Mouse (Mus musculus): ENCODE results near the gene Neurod1. TPM values are rescaled to one million over a fixed set of nuclear protein-coding genes. Genes with fewer than 3 reads are reported as not detected.

Neurod1 gene
- polyA plus RNA-seq, 1 experiment from 2014 or later, result 53.7 TPM

Other genes with a start within 250 kb of the Neurod1 start
- gene Itga4, start 201.3 kb downstream of the Neurod1 start, polyA plus RNA-seq (2015; fragmentation: Nextera tagmentation; extraction: Ambion mirVana), result 3.8 and 4.0 TPM in 2 replicates
- gene Cerkl, start within 50 bp of the Neurod1 start, polyA plus RNA-seq (2015; fragmentation: Nextera tagmentation; extraction: Ambion mirVana), result 2.5 and 3.3 TPM in 2 replicates
- gene Itprid2, start 178.6 kb upstream of the Neurod1 start, polyA plus RNA-seq (2015; fragmentation: Nextera tagmentation; extraction: Ambion mirVana), result 4.1 and 4.5 TPM in 2 replicates